16 mouse cellular contexts compared by ENCODE assay signal in genomic region chr17:29049923-29050322, GRCm38 (mm10). TPM values are rescaled to one million over a fixed set of nuclear protein-coding genes. Genes with fewer than 3 reads are reported as not detected.
DNase-seq lines count a peak whose midpoint lies in the region; ATAC-seq and TF ChIP-seq lines count a peak whose summit lies in the region.
"Had no signal": no experiment of that assay in that cellular context is flagged by ENCODE, and none has a peak within 500 bp of the region (broad histone marks: within the 10 kb centered on the region; RNA-seq: fewer than 3 reads in every experiment).

No protein-coding gene starts in this region.

- H3K4me1 ChIP-seq in limb, embryonic 14.5 days (ENCODE audit: control insufficient read depth, insufficient read depth, low read length), result peaks cover 12% of the 10 kb centered on the region
- peaks cover 24% of the 10 kb centered on the region for H3K4me1 ChIP-seq in limb, embryonic 10.5 days
- H3K4me1 ChIP-seq in embryonic facial prominence, embryonic 10.5 days, result peaks cover 18% of the 10 kb centered on the region
- H3K4me1 ChIP-seq in hindbrain, embryonic 12.5 days, result peaks cover 6% of the 10 kb centered on the region

- H3K4me3 ChIP-seq in limb, embryonic 14.5 days (replicated peaks; ENCODE audit: low read length), result no peak overlapping the region
- no peak overlapping the region for H3K4me3 ChIP-seq in limb, embryonic 10.5 days
- H3K4me3 ChIP-seq in embryonic facial prominence, embryonic 10.5 days, result no peak overlapping the region
- no peak overlapping the region for H3K4me3 ChIP-seq in hindbrain, embryonic 12.5 days
- H3K4me3 ChIP-seq: erythroblast, embryonic 14.5 days; hindbrain, embryonic 10.5 days; limb, embryonic 12.5 days had no signal

- no peaks in the 10 kb centered on the region for H3K27me3 ChIP-seq in limb, embryonic 14.5 days (ENCODE audit: control insufficient read depth, insufficient read depth, low read length)
- H3K27me3 ChIP-seq in limb, embryonic 10.5 days (ENCODE audit: low read depth, poor library complexity, severe bottlenecking), result no peaks in the 10 kb centered on the region
- no peaks in the 10 kb centered on the region for H3K27me3 ChIP-seq in embryonic facial prominence, embryonic 10.5 days (replicated peaks; ENCODE audit: low read depth, poor library complexity, severe bottlenecking)
- H3K27me3 ChIP-seq in hindbrain, embryonic 12.5 days, result no peaks in the 10 kb centered on the region
- H3K27me3 ChIP-seq: limb, embryonic 12.5 days had no signal

- no peaks in the 10 kb centered on the region for H3K9me3 ChIP-seq in limb, embryonic 14.5 days (ENCODE audit: control insufficient read depth, low read length)
- no peaks in the 10 kb centered on the region for H3K9me3 ChIP-seq in limb, embryonic 10.5 days (replicated peaks)
- H3K9me3 ChIP-seq in embryonic facial prominence, embryonic 10.5 days, result no peaks in the 10 kb centered on the region
- no peaks in the 10 kb centered on the region for H3K9me3 ChIP-seq in hindbrain, embryonic 12.5 days (replicated peaks)
- H3K9me3 ChIP-seq: hindbrain, embryonic 10.5 days; limb, embryonic 12.5 days had no signal

- no peak for DNase-seq in limb, embryonic 14.5 days (ENCODE audit: low spot score)
- no peak for DNase-seq in limb, embryonic 10.5 days (ENCODE audit: low spot score)
- no peak for DNase-seq in embryonic facial prominence, embryonic 10.5 days (ENCODE audit: low spot score)
- peak; percentile 32 for DNase-seq in liver
- DNase-seq in naive thymus-derived CD4-positive, alpha-beta T cell, adult 2 months (ENCODE audit: low read depth), result peak; percentile 29
- no peak for DNase-seq in right cerebral cortex, adult 2 months (ENCODE audit: low spot score in 2 of 2)
- DNase-seq: kidney, adult 8-10 months; layer of hippocampus, postnatal 36 days; lung, postnatal 4 days; right cerebral cortex, postnatal 4 days; thymus, postnatal 4 days had no signal

- no peak overlapping the region for H3K4me2 ChIP-seq in limb, embryonic 14.5 days (replicated peaks; ENCODE audit: low read depth, low read length, severe bottlenecking)
- H3K4me2 ChIP-seq in hindbrain, embryonic 12.5 days (replicated peaks), result no peak overlapping the region
- H3K4me2 ChIP-seq: limb, embryonic 12.5 days had no signal

- 0 out of 2 replicates have a peak overlapping the region, but pooled peaks have one; percentile 12 for H3K9ac ChIP-seq in limb, embryonic 14.5 days (ENCODE audit: low read depth, low read length, severe bottlenecking)
- H3K9ac ChIP-seq in hindbrain, embryonic 12.5 days, result no peak overlapping the region

- H3K27ac ChIP-seq in limb, embryonic 14.5 days (replicated peaks; ENCODE audit: low read depth, low read length), result no peak overlapping the region
- H3K27ac ChIP-seq in limb, embryonic 10.5 days, result no peak overlapping the region
- H3K27ac ChIP-seq in embryonic facial prominence, embryonic 10.5 days (replicated peaks), result peak overlapping the region; percentile 10
- no peak overlapping the region for H3K27ac ChIP-seq in hindbrain, embryonic 12.5 days

- WGBS in limb, embryonic 14.5 days, result 64% methylated on average over 7 of the region's 7 CpGs
- WGBS in limb, embryonic 10.5 days, result 81% methylated on average over 7 of the region's 7 CpGs
- WGBS in embryonic facial prominence, embryonic 10.5 days, result 83% methylated on average over 7 of the region's 7 CpGs
- 83% methylated on average over 7 of the region's 7 CpGs for WGBS in hindbrain, embryonic 12.5 days

- TF ChIP-seq POLR2A in limb, embryonic 14.5 days (IDR thresholded peaks at IDR 0.05; ENCODE audit: borderline replicate concordance, extremely low read depth, insufficient read depth, insufficient read length), result no peak

- peaks cover 25% of the 10 kb centered on the region for H3K36me3 ChIP-seq in limb, embryonic 14.5 days (ENCODE audit: control insufficient read depth, insufficient read depth, low read length)
- H3K36me3 ChIP-seq in limb, embryonic 10.5 days, result peaks cover 37% of the 10 kb centered on the region
- H3K36me3 ChIP-seq in embryonic facial prominence, embryonic 10.5 days (replicated peaks), result peaks cover 32% of the 10 kb centered on the region
- H3K36me3 ChIP-seq in hindbrain, embryonic 12.5 days, result peaks cover 24% of the 10 kb centered on the region

- ATAC-seq in limb, embryonic 14.5 days (ENCODE audit: low FRiP score, low read depth), result no peak
- no peak for ATAC-seq in cerebellum, adult (ENCODE audit: insufficient number of reproducible peaks, low FRiP score, low TSS enrichment)
- no peak for ATAC-seq in hindbrain, embryonic 12.5 days (ENCODE audit: low FRiP score)

RNA-seq across cellular contexts. Expression of gene Srsf3, which starts 17.5 kb away (rescaled TPM):
- polyA plus RNA-seq in limb, embryonic 14.5 days (2012; rRNA removed), result 385 and 390 TPM in 2 replicates
- polyA plus RNA-seq in limb, embryonic 14.5 days (2014; fragmentation: Nextera tagmentation; extraction: Ambion mirVana), result 561 and 596 TPM in 2 replicates
- 820 and 832 TPM in 2 replicates for polyA plus RNA-seq in limb, embryonic 10.5 days (2016; fragmentation: Nextera tagmentation; extraction: Ambion mirVana)
- polyA plus RNA-seq in embryonic facial prominence, embryonic 10.5 days (2016; fragmentation: Nextera tagmentation; extraction: Ambion mirVana), result 830 and 831 TPM in 2 replicates
- 662 and 667 TPM in 2 replicates for polyA plus RNA-seq in hindbrain, embryonic 12.5 days (2016; fragmentation: Nextera tagmentation; extraction: Ambion mirVana)

RNA-seq across cellular contexts. Expression of gene Cdkn1a, which starts 40.9 kb away (rescaled TPM):
- polyA plus RNA-seq in limb, embryonic 14.5 days (2012; rRNA removed), result 61.6 and 63.6 TPM in 2 replicates
- polyA plus RNA-seq in limb, embryonic 14.5 days (2014; fragmentation: Nextera tagmentation; extraction: Ambion mirVana), result 114 and 164 TPM in 2 replicates
- 22.2 and 28.8 TPM in 2 replicates for polyA plus RNA-seq in limb, embryonic 10.5 days (2016; fragmentation: Nextera tagmentation; extraction: Ambion mirVana)
- polyA plus RNA-seq in embryonic facial prominence, embryonic 10.5 days (2016; fragmentation: Nextera tagmentation; extraction: Ambion mirVana), result 26.0 and 27.5 TPM in 2 replicates
- 39.0 and 43.6 TPM in 2 replicates for polyA plus RNA-seq in hindbrain, embryonic 12.5 days (2016; fragmentation: Nextera tagmentation; extraction: Ambion mirVana)

RNA-seq across cellular contexts. Expression of gene Stk38, which starts 42.1 kb away (rescaled TPM):
- 115 TPM in 2 replicates for polyA plus RNA-seq in limb, embryonic 14.5 days (2012; rRNA removed)
- polyA plus RNA-seq in limb, embryonic 14.5 days (2014; fragmentation: Nextera tagmentation; extraction: Ambion mirVana), result 86.6 and 99.3 TPM in 2 replicates
- 116 and 131 TPM in 2 replicates for polyA plus RNA-seq in limb, embryonic 10.5 days (2016; fragmentation: Nextera tagmentation; extraction: Ambion mirVana)
- polyA plus RNA-seq in embryonic facial prominence, embryonic 10.5 days (2016; fragmentation: Nextera tagmentation; extraction: Ambion mirVana), result 118 and 125 TPM in 2 replicates
- polyA plus RNA-seq in hindbrain, embryonic 12.5 days (2016; fragmentation: Nextera tagmentation; extraction: Ambion mirVana), result 150 and 152 TPM in 2 replicates

Comparison
In these comparisons a context has a peak if more than half of its experiments do, and no peak if none do; other contexts are left out.
1. DNase-seq: peak in liver (single experiment) and naive thymus-derived CD4-positive, alpha-beta T cell, adult 2 months (single experiment); none in limb, embryonic 14.5 days (single experiment), limb, embryonic 10.5 days (single experiment), embryonic facial prominence, embryonic 10.5 days (single experiment) and right cerebral cortex, adult 2 months (0 of 2).